Mouse (Mus musculus) urinary bladder, postnatal 10 days (tissue): ENCODE results near the gene Tmem178b.
A peak's percentile ranks its signal among the peaks of the same experiment; 100 is the strongest.

Source experiments
- DNase-seq: peaks from one replicate; pipeline ENCODE4 v3.0.0; 2022; ENCODE audit warnings: low spot score

Gene Tmem178b

DNA sequence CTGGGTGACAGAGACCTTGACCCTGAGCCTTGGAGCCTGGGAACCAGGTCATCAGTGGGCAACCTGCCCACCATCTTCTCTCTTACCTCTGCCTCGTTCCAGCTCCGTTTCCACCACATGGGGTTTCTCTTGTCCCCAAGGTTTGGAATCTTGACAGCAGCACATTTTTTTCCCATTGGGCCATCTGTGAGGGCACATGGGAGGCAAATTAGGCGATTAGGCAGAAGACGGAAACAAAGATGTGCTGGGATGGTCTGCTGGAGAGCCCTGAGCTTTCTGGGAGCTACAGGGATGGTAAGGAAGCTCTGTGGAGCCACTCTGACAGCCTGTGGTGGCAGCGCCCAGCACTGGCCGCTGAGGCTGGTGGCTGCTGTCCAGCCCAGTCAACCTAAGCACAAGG lies 300.5 kb downstream of the Tmem178b start:
- no peak for DNase-seq

GRCm38 (mm10) chr6:40177870-40178269 lies 304.8 kb downstream of the Tmem178b start:
- DNase-seq: no peak

GRCm38 (mm10) chr6:40180551-40180950 lies 307.5 kb downstream of the Tmem178b start:
- DNase-seq: no peak

DNA sequence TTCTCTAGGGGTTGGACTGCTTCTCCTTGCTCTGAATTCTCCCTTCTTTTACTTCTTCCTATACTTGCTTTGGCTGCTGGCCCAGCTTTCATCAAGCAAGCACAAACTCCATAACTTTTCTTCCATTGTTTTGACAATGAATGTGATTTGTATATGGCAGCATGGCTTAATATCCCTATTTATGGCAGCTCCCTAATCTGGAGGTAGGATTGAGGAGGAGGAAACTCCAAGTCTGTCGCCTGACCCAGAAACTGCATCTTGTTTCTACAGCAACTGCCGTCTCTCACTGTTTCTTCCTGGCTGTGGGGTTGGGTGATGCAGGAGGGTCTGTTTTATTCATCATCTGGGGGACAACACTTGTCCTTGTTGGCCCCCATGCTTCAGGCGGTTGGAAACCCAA lies 327.6 kb downstream of the Tmem178b start:
- no peak for DNase-seq

DNA sequence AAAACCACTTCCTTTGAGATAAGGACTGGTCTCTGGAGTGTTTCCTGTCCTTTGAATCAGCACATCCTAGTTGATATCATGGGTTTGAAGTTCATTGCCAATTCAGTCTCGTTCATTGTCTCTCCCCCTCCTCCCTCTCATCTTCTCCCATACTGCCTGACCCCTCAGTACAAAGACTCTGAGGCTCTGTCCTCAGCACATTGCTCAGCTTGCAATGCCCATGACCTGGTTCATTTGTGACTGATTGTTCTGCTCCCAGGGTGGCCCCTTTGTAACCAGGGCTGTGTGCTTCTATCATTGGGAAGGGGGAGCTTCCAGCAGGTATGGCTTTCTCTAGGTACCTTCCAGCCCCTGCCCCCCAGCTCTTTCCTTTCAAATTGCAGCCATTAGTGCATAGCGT lies 329.5 kb downstream of the Tmem178b start:
- DNase-seq: no peak

- no peak for DNase-seq
Measured at GRCm38 (mm10) chr6:40205380-40205779, 332.3 kb downstream of the Tmem178b start.

DNA sequence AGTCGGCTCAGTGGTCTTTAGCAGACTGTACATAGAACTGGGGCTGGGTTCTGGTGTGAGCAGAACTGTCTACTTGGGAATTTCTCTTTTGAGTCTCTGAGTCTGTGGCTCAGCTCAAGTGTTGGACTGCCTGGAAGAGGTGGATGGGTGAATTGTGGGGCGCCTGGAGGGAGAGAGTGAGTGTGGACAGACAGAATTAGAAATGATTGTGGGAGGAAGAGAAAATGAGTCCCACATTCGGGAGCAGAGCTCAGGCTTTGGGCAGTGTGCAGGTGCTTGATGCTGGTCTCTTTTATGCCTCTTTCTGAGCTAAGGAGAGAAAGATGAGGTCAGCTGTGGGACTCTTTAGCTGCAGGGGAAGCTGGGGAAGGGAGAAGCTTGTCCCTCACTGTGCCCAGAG lies 334.9 kb downstream of the Tmem178b start:
- no peak for DNase-seq

- DNase-seq: no peak
Measured at GRCm38 (mm10) chr6:40209172-40209571, 336.1 kb downstream of the Tmem178b start.

- no peak for DNase-seq
Measured at GRCm38 (mm10) chr6:40217154-40217553, 344.1 kb downstream of the Tmem178b start.

DNA sequence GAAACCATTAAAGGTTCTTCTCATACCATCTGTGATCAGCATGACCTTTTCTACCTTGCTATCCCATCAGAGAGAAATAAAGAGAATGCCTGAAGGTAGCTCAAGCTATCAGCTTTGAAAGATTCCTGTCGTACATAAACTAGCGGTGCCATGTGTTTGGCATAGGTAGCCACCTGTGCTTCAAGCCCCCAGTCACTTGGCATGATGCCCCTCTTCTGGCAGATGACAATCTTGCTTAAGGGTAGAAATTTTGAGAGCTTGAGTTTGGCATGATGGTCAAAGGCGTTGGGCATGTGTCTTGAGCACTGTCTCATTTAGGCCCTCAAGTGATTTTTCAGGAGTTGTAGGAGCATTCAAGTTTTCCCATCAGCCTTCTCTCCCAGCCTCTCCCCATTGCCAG lies 344.6 kb downstream of the Tmem178b start:
- DNase-seq: no peak

GRCm38 (mm10) chr6:40220634-40221120 lies 347.6 kb downstream of the Tmem178b start:
- DNase-seq: no peak

- DNase-seq: no peak
Measured at GRCm38 (mm10) chr6:40225585-40226280, 352.7 kb downstream of the Tmem178b start.

DNA sequence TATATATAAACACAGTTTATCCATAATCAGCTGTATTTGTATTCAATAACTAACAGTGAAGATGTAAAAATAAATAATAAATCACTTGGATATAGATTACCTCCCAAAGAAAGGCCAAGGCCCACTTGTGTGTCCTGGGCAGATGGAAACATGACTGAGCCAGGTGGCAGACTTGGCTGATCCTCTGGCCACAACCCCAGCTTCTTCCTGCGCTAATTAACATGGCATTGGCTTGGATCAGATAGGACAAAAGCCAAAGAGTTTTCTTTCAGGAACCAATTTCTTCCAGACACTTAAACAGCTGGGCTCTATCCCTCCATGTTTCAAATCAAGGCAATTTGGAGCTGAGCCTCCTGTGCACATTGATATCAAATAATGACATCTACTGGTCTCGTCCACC lies 355.9 kb downstream of the Tmem178b start:
- no peak for DNase-seq

DNA sequence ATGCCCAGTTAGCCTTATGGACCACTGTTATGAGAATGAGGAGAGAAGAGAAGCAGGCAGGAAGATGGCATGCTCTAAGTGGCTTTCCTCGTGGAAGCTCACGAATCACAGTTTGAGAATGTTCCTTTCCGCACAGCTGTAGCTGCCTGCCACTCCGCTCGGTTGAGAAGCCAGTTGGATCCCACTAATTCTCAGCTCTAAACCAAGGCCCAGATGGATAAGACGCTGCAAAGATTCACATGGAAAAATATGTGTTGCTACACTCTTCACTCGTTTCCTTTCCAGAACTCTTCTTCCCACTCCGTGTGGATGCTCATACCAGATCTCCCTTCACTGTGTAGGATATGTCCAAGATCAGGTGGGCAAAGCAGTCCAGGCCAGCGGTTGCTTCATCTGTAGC lies 356.9 kb downstream of the Tmem178b start:
- no peak for DNase-seq

- DNase-seq: no peak
Measured at GRCm38 (mm10) chr6:40234066-40234465, 361.0 kb downstream of the Tmem178b start.

DNA sequence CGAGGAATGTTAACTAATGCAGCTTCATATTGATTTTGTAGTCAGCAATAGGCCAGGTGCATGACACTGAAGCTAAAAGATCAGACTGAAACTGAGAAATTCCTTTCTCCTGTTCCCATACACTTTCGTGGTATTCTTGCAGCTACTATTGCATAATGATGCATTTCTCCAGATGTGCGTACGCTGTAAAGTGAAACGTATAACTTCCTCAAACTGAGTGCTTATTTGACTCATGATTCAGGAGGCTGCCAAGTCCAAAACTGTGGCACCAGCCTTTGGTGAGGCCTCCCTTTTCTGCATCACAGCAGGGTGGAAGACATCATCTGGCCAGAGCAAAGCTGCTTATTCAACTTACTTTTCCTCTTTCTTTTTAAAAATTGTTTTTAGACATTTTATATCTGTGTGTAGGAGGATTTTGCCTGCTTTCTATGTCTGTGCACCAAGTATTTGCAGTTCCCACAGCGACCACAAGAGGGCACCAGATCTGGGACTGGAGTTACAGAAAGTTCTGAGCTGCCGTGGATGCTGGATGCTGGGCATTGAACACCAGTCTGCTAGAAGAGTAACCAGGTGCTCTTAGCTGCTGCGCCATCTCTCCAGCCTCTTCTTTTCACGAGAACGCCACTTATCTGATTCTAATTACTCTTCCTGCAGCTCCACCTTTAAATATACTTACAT lies 362.9 kb downstream of the Tmem178b start:
- DNase-seq: peak; percentile 36

DNA sequence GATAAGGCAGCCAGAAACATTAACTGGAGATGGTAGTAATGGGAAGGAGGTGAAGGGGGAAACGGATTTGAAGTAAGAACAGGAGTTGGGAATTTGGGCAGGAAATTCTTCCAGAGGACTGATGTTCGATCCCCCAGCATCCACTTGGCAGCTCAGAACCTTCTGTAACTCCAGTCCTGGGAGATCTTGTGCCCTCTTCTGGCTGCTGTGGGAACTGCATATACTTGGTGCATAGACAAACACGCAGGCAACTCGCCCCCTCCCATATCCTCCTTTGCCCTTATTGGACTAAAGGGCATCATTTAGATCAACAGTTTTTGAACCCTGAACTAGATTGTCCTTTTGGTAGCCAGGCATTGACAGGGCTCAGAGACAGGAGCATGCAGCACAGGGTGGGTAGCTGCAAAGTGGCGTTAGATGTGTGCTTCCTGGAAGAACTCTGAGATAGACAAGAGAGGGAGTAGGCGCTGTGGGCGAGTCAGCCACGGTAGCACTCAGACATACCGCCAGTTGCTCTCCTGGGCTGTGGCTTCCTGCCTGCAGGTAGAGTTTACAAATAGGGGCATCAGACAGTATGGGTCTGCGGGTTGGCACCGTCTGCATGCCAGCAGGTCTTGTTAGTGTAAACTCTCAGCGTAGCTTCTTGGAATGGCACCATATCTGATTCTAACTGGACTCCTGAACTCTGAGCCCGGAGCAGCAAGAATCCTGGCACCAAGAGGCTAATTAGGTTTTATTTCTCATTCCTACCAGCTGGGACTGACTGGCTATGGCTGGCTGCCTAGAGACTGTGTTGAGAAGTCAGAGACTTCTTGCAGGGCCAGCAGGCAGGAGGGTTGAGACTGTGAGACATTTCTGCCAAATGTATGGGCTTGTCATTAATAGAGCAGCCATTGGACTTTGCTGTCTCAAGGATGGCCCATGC lies 364.0 kb downstream of the Tmem178b start:
- DNase-seq: no peak

- DNase-seq: no peak
Measured at GRCm38 (mm10) chr6:40238857-40239256, 365.8 kb downstream of the Tmem178b start.

GRCm38 (mm10) chr6:40240671-40241070 lies 367.6 kb downstream of the Tmem178b start:
- DNase-seq: no peak

GRCm38 (mm10) chr6:40247398-40247946 lies 374.4 kb downstream of the Tmem178b start:
- no peak for DNase-seq

- DNase-seq: no peak
Measured at GRCm38 (mm10) chr6:40249939-40250338, 376.9 kb downstream of the Tmem178b start.

DNA sequence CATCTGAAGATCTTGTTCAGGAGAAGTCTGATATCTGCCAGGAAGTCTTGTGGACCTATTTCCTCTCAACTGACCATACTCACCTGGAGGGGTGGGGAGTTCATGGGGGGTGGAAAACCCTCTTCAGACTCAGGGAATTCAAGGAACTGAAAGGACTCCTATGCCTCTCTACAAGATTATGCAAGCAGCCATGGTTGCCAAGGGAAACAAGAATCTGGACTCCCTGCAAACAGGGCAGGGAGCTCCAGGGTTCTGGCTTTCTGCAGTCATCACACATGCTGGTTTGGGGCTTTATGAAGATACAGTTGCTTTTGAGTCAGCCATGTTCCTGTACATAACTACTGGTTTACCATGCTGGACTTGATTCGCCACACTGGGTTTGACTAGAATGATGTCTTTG lies 390.6 kb downstream of the Tmem178b start:
- no peak for DNase-seq
